Mouse (Mus musculus): ENCODE measurements around the gene Nlrp9c.
"Not testable (repeated sequence)": the region's sequence is repeated elsewhere in the genome, so short reads cannot be mapped to it uniquely, and the experiment has no call there.

GRCm38 (mm10) chr7:26403600-26403999 is at the start of gene Nlrp9c:
- TF ChIP-seq CTCF, EP300 (IDR thresholded peaks at IDR 0.05; ENCODE audit: low read depth): not testable (repeated sequence)
